Mouse (Mus musculus) spleen, adult 2 months (tissue): ENCODE data around the gene Myo10. TPM values are rescaled to one million over a fixed set of nuclear protein-coding genes. Genes with fewer than 3 reads are reported as not detected.

Experiments used
- DNase-seq, 2 experiments: peaks; one replicate each; pipeline versions ENCODE4 v3.0.0 to v3.0.0-alpha.2; 2012 to 2021; ENCODE audit warnings: low spot score in 2 of 2, low read depth in 1 of 2
- H3K27ac ChIP-seq: fragments of 200-500 bp; 2 replicates; pipeline ENCODE4 v1.5.1; 2012; ENCODE audit warnings: low read length, inconsistent platforms; ENCODE audit not compliant: insufficient read depth
- H3K27me3 ChIP-seq: fragments of 200-500 bp; 2 replicates; pipeline ENCODE4 v1.6.1; 2012; ENCODE audit warnings: mild to moderate bottlenecking, moderate library complexity, low read length, inconsistent platforms; ENCODE audit not compliant: control insufficient read depth, insufficient read depth
- H3K36me3 ChIP-seq: fragments of 200-500 bp; 2 replicates; pipeline ENCODE4 v1.6.1; 2012; ENCODE audit warnings: mild to moderate bottlenecking, low read length, inconsistent platforms; ENCODE audit not compliant: control insufficient read depth, insufficient read depth
- H3K4me1 ChIP-seq: fragments of 200-500 bp; 2 replicates; pipeline ENCODE4 v1.6.1; 2011; ENCODE audit warnings: inconsistent platforms; ENCODE audit not compliant: control insufficient read depth, insufficient read depth, insufficient read length
- H3K4me3 ChIP-seq: fragments of 200-500 bp; 2 replicates; pipeline ENCODE4 v1.5.1; 2011; ENCODE audit warnings: mild to moderate bottlenecking, inconsistent platforms; ENCODE audit not compliant: insufficient read depth, insufficient read length; ENCODE audit errors: extremely low read depth
- CTCF ChIP-seq: fragments of 200-500 bp; IDR thresholded peaks from 2 replicates; pipeline ENCODE4 v1.5.1; 2011; ENCODE audit warnings: mild to moderate bottlenecking, inconsistent platforms; ENCODE audit not compliant: insufficient read depth, insufficient read length, insufficient replicate concordance; ENCODE audit errors: extremely low read depth
- POLR2A ChIP-seq: fragments of 200-500 bp; IDR thresholded peaks from 2 replicates; pipeline ENCODE4 v1.6.1; 2011; ENCODE audit warnings: low read depth, low read length, inconsistent platforms
- WGBS: fragments of 180-500 bp; shearing (Covaris S2); methylation state at CpG from one replicate; pipeline ENCODE4 v1.1.7; 2018; 5-methylcytosine and 5-hydroxymethylcytosine counted together
- polyA plus RNA-seq: library from polyadenylated mRNA; depleted of rRNA; stranded (reverse); fragments of >200 nt; gene quantifications from 2 replicates; pipeline ENCODE4 v1.2.3, GENCODE M21; 2012

Myo10 gene
- polyA plus RNA-seq, 1 experiment = 14.6 TPM

- H3K27me3 ChIP-seq = no peaks in the 10 kb centered on the region
- H3K36me3 ChIP-seq = no peaks in the 10 kb centered on the region
- WGBS = 91% methylated on average over 13 of the region's 13 CpGs
- H3K27ac ChIP-seq = no peak overlapping the region
- peaks cover 5% of the 10 kb centered on the region; the same call in 1 of the 2 replicates for H3K4me1 ChIP-seq
- H3K4me3 ChIP-seq = no peak overlapping the region
- no peak for DNase-seq
- TF ChIP-seq POLR2A (no peak), CTCF (no peak)
These were observed 53.9 kb downstream of the Myo10 start for GRCm38 (mm10) chr15:25676056-25676785.

GRCm38 (mm10) chr15:25679081-25679480, 56.8 kb downstream of the Myo10 start:
- H3K27me3 ChIP-seq = no peaks in the 10 kb centered on the region
- no peaks in the 10 kb centered on the region for H3K36me3 ChIP-seq
- H3K27ac ChIP-seq = no peak overlapping the region
- TF ChIP-seq POLR2A (no peak), CTCF (no peak)
- H3K4me1 ChIP-seq = peaks cover 5% of the 10 kb centered on the region; the same call in 1 of the 2 replicates
- WGBS = 81% methylated on average over 3 of the region's 3 CpGs
- no peak overlapping the region for H3K4me3 ChIP-seq
- DNase-seq = no peak

GRCm38 (mm10) chr15:25679616-25680015, 57.3 kb downstream of the Myo10 start:
- no peak for TF ChIP-seq CTCF
- no peak for TF ChIP-seq POLR2A
- Histone ChIP-seq H3K27ac (no peak overlapping the region), H3K4me3 (no peak overlapping the region), H3K27me3 (no peaks in the 10 kb centered on the region), H3K36me3 (no peaks in the 10 kb centered on the region), H3K4me1 (peaks cover 5% of the 10 kb centered on the region; the same call in 1 of the 2 replicates)
- DNase-seq = no peak
- WGBS = 85% methylated on average over 4 of the region's 4 CpGs

DNA sequence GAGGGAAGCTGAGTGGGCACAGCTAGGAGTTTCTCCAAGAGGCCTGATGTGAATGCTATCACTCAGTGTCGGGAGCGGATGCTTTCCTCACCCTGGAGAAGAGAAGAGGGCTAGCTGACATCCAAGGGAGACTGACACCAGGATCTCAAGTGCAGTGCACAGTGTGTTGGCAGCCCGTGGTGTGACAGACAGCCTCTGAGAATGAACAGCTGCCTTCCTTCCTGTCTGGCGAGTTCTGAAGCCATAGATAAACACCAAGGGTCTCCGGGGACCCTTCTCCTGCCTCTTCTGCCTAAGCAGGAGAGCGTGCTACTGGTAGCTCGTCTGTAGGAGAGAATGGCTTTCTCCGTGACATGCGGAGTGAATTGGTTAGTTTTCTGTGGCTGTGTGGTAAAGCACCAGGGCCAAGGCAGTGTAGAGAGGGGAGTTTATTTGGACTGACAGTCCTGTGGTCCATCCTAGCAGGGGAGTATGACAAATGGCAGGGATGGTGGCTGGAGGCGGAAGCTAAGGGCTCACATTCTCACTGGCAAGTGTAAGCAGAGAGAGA, 58.0 kb downstream of the Myo10 start:
- H3K27me3 ChIP-seq = no peaks in the 10 kb centered on the region
- peaks cover 5% of the 10 kb centered on the region; the same call in 1 of the 2 replicates for H3K4me1 ChIP-seq
- no peaks in the 10 kb centered on the region for H3K36me3 ChIP-seq
- no peak for DNase-seq
- no peak overlapping the region for H3K4me3 ChIP-seq
- 36% methylated on average over 10 of the region's 10 CpGs for WGBS
- no peak for TF ChIP-seq POLR2A
- no peak for TF ChIP-seq CTCF
- peak overlapping the region; percentile 7; the same call in 1 of the 2 replicates for H3K27ac ChIP-seq

- TF ChIP-seq POLR2A = no peak
- H3K27ac ChIP-seq = no peak overlapping the region
- H3K4me3 ChIP-seq = no peak overlapping the region
- no peaks in the 10 kb centered on the region for H3K36me3 ChIP-seq
- 89% methylated on average over 13 of the region's 13 CpGs for WGBS
- H3K4me1 ChIP-seq = peaks cover 5% of the 10 kb centered on the region; the same call in 1 of the 2 replicates
- DNase-seq = no peak
- no peaks in the 10 kb centered on the region for H3K27me3 ChIP-seq
These were observed 60.7 kb downstream of the Myo10 start for GRCm38 (mm10) chr15:25682953-25683507.

GRCm38 (mm10) chr15:25685186-25685585, 62.9 kb downstream of the Myo10 start:
- H3K27ac ChIP-seq = no peak overlapping the region
- H3K4me3 ChIP-seq = no peak overlapping the region
- peaks cover 4% of the 10 kb centered on the region; the same call in 1 of the 2 replicates for H3K4me1 ChIP-seq
- DNase-seq = no peak
- no peak for TF ChIP-seq POLR2A
- no peak for TF ChIP-seq CTCF
- 85% methylated on average over 9 of the region's 9 CpGs for WGBS
- no peaks in the 10 kb centered on the region for H3K27me3 ChIP-seq
- no peaks in the 10 kb centered on the region for H3K36me3 ChIP-seq
